Mouse (Mus musculus): ENCODE measurements around the gene Nin. TPM values are rescaled to one million over a fixed set of nuclear protein-coding genes. Genes with fewer than 3 reads are reported as not detected.

The Nin gene
- total RNA-seq, 2 experiments from 2014 or later, result 34.9 to 35.6 TPM

- intact Hi-C loops (cut with DNase I), result no loop called here
Measured at GRCm38 (mm10) chr12:70036722-70037305, 76.7 kb downstream of the Nin start.

GRCm38 (mm10) chr12:70026233-70026632, 87.3 kb downstream of the Nin start:
- intact Hi-C loops (cut with DNase I), result loop anchor here (5.0 kb wide), 1 partner anchor 39 kb away; the partner anchor contains the start of gene Sav1
- DNase-seq, result no peak

More at GRCm38 (mm10) chr12:70036722-70037305, 76.7 kb downstream of the Nin start:
- no peak for DNase-seq

- intact Hi-C loops (cut with DNase I), result loop anchor here (5.0 kb wide), 1 partner anchor 38 kb away; the partner anchor contains the start of gene Sav1
- no peak for DNase-seq
Measured at GRCm38 (mm10) chr12:70025431-70025830, 88.1 kb downstream of the Nin start.

- DNase-seq, result no peak
- intact Hi-C loops (cut with DNase I), result no loop called here
Measured at GRCm38 (mm10) chr12:70023580-70023979, 89.9 kb downstream of the Nin start.

- intact Hi-C loops (cut with DNase I), result no loop called here
- no peak for DNase-seq
Measured at GRCm38 (mm10) chr12:70018153-70018552, 95.4 kb downstream of the Nin start.

- peak; percentile 18 to 25 for DNase-seq
- intact Hi-C loops (cut with DNase I), result no loop called here
Measured at GRCm38 (mm10) chr12:70015936-70016335, 97.6 kb downstream of the Nin start.

- intact Hi-C loops (cut with DNase I), result no loop called here
- DNase-seq, result no peak
Measured at GRCm38 (mm10) chr12:70011681-70012080, 101.8 kb downstream of the Nin start.

- DNase-seq, result no peak
- intact Hi-C loops (cut with DNase I), result no loop called here
Measured at GRCm38 (mm10) chr12:70010356-70010755, 103.2 kb downstream of the Nin start.

- intact Hi-C loops (cut with DNase I), result no loop called here
- DNase-seq, result no peak
Measured at GRCm38 (mm10) chr12:70005103-70005502, 108.4 kb downstream of the Nin start.

- no peak for DNase-seq
- intact Hi-C loops (cut with DNase I), result no loop called here
Measured at GRCm38 (mm10) chr12:69998186-69998983, 115.1 kb downstream of the Nin start.

GRCm38 (mm10) chr12:69995382-69995781, 118.1 kb downstream of the Nin start:
- DNase-seq, result no peak
- intact Hi-C loops (cut with DNase I), result no loop called here

- intact Hi-C loops (cut with DNase I), result loop anchor here (5.0 to 10.0 kb wide), 3 partner anchors 40 to 160 kb away; no protein-coding TSS in a partner anchor
- DNase-seq, result peak; percentile 92 to 93
Measured at GRCm38 (mm10) chr12:69986786-69987497, 126.6 kb downstream of the Nin start, which contains the start of gene Sav1. Sav1 (minus strand) TSS chr12:69987002.

GRCm38 (mm10) chr12:69986241-69986762, 127.2 kb downstream of the Nin start:
- intact Hi-C loops (cut with DNase I), result loop anchor here (5.0 to 10.0 kb wide), 3 partner anchors 41 to 161 kb away; no protein-coding TSS in a partner anchor
- peak in 1 of 2 experiments; percentile 64 for DNase-seq

- intact Hi-C loops (cut with DNase I), result loop anchor here (5.0 to 10.0 kb wide), 3 partner anchors 42 to 162 kb away; no protein-coding TSS in a partner anchor
- DNase-seq, result peak in 1 of 2 experiments; percentile 20
Measured at GRCm38 (mm10) chr12:69985546-69985945, 128.0 kb downstream of the Nin start.

GRCm38 (mm10) chr12:69982874-69983273, 130.6 kb downstream of the Nin start:
- DNase-seq, result no peak
- intact Hi-C loops (cut with DNase I), result loop anchor here (10.0 kb wide), 1 partner anchor 72 kb away; no protein-coding TSS in a partner anchor

- intact Hi-C loops (cut with DNase I), result no loop called here
Measured at GRCm38 (mm10) chr12:69977376-69977998, 136.0 kb downstream of the Nin start.

GRCm38 (mm10) chr12:69976688-69977087, 136.8 kb downstream of the Nin start:
- intact Hi-C loops (cut with DNase I), result no loop called here
- DNase-seq, result no peak

More at GRCm38 (mm10) chr12:69977376-69977998, 136.0 kb downstream of the Nin start:
- DNase-seq, result no peak

GRCm38 (mm10) chr12:69973666-69974065, 139.9 kb downstream of the Nin start:
- intact Hi-C loops (cut with DNase I), result no loop called here
- no peak for DNase-seq

- DNase-seq, result peak; percentile 70 to 71
- intact Hi-C loops (cut with DNase I), result no loop called here
Measured at GRCm38 (mm10) chr12:69968154-69968553, 145.4 kb downstream of the Nin start.

GRCm38 (mm10) chr12:69967112-69967511, 146.4 kb downstream of the Nin start:
- intact Hi-C loops (cut with DNase I), result no loop called here
- peak in 1 of 2 experiments; percentile 34 for DNase-seq
